Mouse (Mus musculus) testis, postnatal 14 days (tissue): ENCODE data around the gene Mllt6.
"Not testable (repeated sequence)": the region's sequence is repeated elsewhere in the genome, so short reads cannot be mapped to it uniquely, and the experiment has no call there.

Experiments used
- DNase-seq: peaks from one replicate; pipeline ENCODE4 v3.0.0; 2021; ENCODE audit warnings: low spot score

Gene Mllt6

GRCm38 (mm10) chr11:97648541-97648940 is 14.7 kb upstream of the Mllt6 start:
- DNase-seq = not testable (repeated sequence)

DNA sequence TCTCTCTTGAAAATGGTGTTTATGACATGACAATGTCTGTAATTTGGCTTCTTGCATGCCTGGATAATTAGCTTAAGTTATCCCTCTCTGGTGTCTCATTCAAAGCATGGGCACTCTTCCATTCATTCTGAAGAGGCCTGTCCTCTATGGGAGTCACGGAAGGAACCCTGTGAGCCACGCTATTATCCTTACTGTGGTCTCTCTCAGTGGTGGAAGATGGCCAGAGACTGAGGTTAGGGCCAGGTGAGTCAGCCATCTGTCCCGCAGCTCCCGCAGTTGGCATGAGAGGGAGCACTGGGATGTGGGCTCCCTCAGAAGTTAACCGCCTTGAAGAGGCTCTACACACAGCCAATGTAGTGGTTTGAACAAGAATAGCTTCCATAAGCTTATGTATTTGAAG is 12.9 kb upstream of the Mllt6 start:
- DNase-seq = no peak

- not testable (repeated sequence) for DNase-seq
Observed at GRCm38 (mm10) chr11:97653376-97653775, 9.8 kb upstream of the Mllt6 start.

DNA sequence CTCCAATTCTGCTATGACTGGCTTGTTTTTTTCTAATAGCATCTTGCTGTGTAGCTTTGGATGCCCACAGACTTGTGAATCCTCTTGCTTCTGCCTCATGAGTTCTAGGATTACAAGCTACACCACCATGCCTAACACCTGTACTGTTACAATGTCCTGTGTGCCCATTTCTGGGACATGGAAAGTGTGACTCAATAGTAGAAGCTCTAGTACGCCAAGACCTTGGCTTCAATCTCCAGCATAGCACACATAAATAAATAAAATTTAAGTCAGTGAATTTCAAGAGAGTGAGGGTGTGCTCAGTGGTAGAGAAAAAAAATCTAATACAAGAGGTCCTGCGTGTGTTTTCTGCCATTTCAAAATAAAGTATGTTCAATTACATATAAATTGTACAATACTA is 9.0 kb upstream of the Mllt6 start:
- DNase-seq = no peak

DNA sequence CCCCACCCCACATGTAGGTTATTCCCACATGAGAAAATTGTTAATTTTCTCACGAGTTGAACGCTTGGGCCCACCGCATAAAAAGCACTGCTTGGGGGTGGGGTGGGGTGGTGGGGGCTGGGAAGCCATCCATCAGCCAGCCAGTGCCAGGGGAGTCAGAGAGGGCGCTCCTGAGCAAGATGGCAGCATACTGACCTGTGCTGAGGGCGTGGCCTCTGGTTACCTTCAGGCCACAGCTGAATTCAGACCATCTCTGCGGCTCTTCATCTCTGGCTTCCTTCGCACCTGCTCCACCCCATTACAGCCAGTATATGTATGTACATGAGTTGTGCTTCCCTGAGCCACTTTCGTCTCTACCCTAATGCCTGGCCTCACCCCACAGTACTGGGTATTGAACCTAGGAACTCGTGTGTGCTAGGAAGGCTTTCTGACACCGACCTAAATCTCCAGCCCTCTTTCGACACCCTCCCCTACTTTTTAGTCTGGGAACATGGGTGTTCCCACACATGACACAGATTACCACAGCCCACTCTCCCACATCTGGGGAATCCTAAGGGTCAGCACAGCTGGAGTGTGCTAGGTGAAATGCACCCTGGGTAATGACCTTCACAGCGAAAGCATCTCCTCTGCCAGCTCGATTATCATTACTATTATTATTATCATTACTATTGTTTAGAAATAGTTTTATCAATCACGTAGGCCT is 6.8 kb upstream of the Mllt6 start:
- no peak for DNase-seq

DNA sequence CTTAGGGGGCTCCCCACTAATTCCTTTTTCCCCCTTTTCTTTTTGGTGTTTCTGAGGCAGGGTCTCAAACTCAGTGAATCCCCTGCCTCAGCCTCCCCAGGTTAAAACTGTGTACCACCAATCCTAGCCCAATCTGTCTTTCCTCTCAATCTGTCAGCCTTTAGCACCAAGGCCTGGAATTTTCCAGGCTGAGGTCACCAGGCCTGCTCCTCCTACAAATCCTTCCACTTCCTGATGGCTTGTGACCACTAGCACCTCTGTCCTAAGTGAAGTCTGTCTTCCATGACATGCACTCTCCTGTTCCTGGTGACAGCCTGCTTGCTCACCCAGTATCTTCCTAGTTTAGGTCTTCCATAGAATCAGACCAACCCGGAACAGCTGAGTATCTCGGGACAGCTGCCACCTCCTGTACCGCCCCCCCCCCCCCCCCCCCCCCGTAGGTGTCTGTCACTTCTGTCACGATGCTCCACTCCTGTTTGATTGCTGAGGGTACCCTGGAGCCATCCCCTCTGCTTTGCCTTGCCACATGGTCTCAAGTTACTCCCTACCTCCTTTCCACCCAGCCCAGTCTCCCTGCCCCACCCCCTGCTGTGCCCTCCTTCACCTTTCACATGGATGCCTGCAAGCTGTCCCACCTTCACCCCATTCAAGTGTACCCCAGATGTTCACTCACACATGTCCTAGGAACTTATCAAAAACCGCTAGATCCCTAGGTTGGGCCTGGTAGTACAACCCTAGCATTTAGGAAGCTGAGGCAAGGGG is 5.8 kb upstream of the Mllt6 start:
- no peak for DNase-seq

DNA sequence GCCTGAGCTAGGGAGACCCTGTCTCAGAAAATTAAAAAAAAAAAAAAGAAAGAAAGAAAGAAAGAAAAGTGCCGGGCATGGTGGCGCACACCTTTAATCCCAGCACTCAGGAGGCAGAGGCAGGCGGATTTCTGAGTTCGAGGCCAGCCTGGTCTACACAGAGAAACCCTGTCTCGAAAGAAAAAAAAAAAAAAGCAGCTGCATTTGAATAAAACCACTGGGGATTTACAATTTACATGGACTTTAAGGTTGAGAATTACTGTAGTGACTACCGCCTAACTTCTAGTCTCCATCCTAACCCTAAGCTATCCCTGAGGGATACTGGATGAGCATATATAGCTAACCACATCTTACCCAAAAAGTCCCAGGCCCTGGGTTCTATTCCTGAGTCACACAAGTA is 5.2 kb upstream of the Mllt6 start:
- not testable (repeated sequence) for DNase-seq

DNA sequence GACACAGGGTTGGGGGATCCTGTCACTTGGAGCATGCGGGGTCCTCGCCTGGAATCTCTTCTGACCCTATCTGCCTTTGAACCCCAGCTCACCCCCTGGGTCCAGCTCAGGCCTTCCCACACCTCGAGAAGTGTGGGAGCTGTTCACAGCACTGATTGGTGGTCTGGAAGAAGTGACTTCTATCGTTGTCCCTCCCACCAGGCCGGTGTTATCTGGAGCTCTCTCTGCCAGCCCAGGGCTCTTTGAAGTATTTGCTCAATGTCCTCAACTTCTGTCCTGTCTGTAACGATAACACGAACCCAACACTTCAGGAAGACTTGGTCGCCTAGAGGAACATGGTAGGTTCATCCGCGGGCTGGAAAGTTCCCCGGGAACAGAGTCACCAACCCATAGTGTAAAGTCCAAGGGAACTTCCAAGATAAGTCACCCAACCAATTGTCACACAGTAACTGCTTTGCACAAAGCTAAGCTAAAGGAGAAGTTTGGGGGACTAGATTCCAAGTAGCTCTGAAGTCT is 4.4 kb upstream of the Mllt6 start:
- peak; percentile 51 for DNase-seq

GRCm38 (mm10) chr11:97659267-97659989 is 3.8 kb upstream of the Mllt6 start:
- DNase-seq = no peak

DNA sequence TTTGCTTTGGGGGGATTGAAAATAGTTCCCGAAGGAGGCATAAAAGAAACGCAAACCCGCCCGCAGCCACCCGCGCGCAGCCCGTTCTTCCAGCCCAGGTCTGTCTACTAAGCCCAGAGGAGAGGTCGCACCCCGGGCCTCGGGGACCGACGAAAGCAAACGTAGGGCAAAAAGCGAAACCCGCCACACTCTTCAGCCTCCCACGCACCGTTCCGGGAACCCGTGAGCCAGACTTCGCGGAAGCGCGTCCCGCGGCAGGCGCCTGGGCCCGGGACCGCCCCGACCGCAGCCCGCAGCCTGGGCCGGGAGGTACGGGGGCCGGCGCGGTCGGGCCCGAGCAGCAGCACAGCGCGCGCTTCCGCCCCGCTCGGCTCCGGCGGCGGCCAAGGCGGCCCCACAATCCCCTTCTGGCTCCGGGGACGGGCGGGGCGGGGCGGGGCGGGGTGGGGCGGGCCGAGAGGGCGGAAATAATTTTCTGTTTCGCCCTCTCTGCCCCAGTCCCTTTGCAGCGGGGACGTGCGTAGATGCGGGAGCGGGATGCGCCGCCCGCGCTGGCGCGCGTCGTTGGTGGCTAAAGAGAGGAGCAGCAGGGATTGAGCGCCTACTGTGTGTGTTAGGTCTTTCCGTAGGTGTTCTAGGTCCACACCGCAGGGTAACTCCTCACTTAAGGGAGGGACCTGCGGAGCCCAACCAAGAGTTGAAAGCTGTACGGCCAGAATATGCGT is 3.1 kb upstream of the Mllt6 start:
- peak; percentile 84 for DNase-seq

DNA sequence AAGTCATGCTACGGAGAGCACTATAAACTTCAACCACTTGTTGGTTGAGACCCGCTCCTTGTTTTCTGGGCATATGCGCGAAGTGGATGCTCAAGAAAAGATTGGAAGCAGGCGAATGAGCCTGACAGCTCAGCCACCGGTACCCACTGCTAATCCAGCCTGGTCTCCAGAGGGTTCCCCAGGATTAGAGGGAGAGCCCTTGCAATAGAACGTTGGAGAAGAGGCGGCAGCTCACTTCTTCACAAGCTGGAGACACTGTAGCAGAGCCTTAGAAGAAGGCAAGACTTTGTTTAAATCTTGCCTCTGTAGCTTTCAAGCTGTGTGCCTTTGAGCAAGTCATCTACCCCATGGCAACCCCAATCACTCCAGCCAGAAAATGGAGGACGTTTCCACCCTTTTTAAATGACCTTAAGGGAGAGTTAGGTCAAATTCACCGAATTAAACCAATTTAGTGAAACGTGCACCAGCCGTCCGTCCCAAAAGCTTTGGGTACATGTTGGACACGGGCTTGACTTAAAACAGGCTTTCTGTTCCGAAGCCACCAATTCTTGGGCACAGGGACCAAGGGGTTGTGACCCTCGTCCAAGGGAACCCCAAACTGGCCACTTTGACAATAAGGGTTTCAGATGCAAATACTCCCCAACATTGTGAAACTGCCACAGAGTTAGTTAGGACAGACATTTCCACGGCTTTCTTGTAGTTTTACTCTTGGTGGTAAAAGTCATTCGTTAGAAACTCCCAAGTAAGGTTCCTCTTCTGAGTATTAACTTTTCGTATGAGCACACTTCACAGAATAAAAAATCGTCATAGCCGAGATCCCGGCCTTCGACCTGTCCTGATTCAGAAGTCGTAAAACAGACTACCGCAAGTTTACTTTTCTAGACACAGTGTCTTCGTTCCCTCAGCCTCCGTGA is 2.2 kb upstream of the Mllt6 start:
- DNase-seq = peak; percentile 57

DNA sequence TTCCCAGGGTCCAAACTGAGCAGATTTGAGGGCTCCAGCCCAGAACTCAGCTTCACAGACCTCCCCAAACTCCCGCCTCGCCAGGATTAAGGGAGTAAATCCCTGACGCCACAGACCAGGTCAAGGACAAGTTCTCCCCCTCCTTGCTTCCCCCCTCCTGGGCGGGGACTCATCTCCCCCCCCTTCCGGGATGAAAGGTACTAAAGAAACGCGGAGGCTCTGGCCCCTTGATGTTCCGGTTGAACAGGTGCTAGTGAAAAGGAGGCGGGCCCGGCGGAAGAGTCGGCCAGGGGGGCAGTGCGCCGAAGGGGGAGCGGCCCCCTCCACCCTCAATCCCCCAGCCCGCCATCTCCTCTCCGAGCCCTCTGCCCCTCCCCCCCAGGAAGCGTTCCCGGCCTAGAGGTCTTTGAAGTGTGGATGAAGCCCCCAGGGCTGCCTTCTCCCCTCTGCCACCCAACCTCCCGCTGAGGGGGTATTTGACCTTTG is 1.5 kb upstream of the Mllt6 start:
- peak; percentile 75 for DNase-seq

- no peak for DNase-seq
Observed at GRCm38 (mm10) chr11:97662207-97662892, 864 bp upstream of the Mllt6 start.

- DNase-seq = peak; percentile 66
Observed at GRCm38 (mm10) chr11:97663528-97664338, 519 bp downstream of the Mllt6 start.

- no peak for DNase-seq
Observed at GRCm38 (mm10) chr11:97664339-97664665, 1.1 kb downstream of the Mllt6 start.

GRCm38 (mm10) chr11:97664771-97665240 is 1.6 kb downstream of the Mllt6 start:
- DNase-seq = no peak

DNA sequence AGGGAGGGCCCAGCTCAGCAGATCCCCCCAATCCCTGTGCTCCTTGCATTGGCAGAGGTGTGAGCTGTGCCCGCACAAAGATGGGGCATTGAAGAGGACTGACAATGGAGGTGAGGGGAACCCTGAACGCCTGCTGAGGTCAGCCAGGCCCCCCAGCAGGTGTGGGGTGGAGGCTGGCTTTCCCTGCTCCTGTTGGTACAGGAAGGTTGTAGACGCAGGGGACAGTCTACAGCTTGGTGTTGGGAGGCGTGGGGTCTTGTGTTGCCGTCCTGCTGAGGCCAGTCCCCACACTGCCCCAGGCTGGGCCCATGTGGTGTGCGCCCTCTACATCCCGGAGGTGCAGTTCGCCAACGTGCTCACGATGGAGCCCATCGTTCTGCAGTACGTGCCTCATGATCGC is 2.2 kb downstream of the Mllt6 start:
- no peak for DNase-seq

DNA sequence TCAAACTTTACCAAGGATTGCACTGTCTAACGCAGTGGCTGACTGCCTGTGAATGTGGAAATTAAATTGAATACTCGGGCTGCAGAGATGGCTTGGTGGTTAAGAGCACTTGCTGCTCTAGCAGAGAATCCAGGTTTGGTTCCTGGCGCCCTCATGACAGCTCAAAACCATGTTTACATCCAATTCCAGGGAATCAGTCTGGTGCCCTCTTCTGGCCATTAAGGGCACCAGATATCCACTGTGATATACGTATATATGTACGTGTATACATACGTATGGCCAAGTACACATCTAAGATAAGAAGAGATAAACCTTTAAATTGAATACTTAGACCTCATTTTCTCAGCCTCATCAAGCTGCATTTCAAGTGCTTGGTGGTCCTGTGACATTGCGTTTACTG is 3.0 kb downstream of the Mllt6 start:
- DNase-seq = no peak

- no peak for DNase-seq
Observed at GRCm38 (mm10) chr11:97666794-97667193, 3.6 kb downstream of the Mllt6 start.
